Mouse (Mus musculus) forebrain, postnatal 0 days (tissue): Measurements from ENCODE around the gene Ldb1. TPM values are rescaled to one million over a fixed set of nuclear protein-coding genes. Genes with fewer than 3 reads are reported as not detected.

Experiments
- ATAC-seq: fragments of 200-750 bp; cut with Nextera tagmentation; 2 replicates; pipeline ENCODE4 v1.8.0; 2017; ENCODE audit warnings: mild to moderate bottlenecking, moderate library complexity
- DNase-seq: peaks from one replicate; pipeline ENCODE4 v3.0.0-alpha.2; 2015
- H3K27ac ChIP-seq: fragments of 300-500 bp; sonication (generic); 2 replicates; pipeline ENCODE4 v1.5.1; 2014; ENCODE audit warnings: low read depth, mild to moderate bottlenecking, antibody characterized with exemption, low read length, moderate library complexity, mixed read lengths
- H3K27me3 ChIP-seq: fragments of 300-500 bp; sonication (generic); 2 replicates; pipeline ENCODE4 v1.6.1; 2014; ENCODE audit warnings: mild to moderate bottlenecking, low read length, mixed read lengths; ENCODE audit not compliant: insufficient read depth
- H3K36me3 ChIP-seq: fragments of 300-500 bp; sonication (generic); 2 replicates; pipeline ENCODE4 v1.6.1; 2014; ENCODE audit warnings: mild to moderate bottlenecking, moderate library complexity; ENCODE audit not compliant: insufficient read depth
- H3K4me1 ChIP-seq: fragments of 300-500 bp; sonication (generic); 2 replicates; pipeline ENCODE4 v1.6.1; 2014; ENCODE audit warnings: antibody characterized with exemption; ENCODE audit not compliant: insufficient read depth
- H3K4me2 ChIP-seq: fragments of 300-500 bp; sonication (generic); 2 replicates; pipeline ENCODE4 v1.6.1; 2014; ENCODE audit warnings: low read depth, mild to moderate bottlenecking, moderate library complexity
- H3K4me3 ChIP-seq: fragments of 300-500 bp; sonication (generic); 2 replicates; pipeline ENCODE4 v1.5.1; 2014; ENCODE audit warnings: low read depth, low read length, mixed read lengths
- H3K9ac ChIP-seq: fragments of 300-500 bp; sonication (generic); 2 replicates; pipeline ENCODE4 v1.6.1; 2014; ENCODE audit warnings: mild to moderate bottlenecking
- H3K9me3 ChIP-seq: fragments of 300-500 bp; sonication (generic); 2 replicates; pipeline ENCODE4 v1.6.1; 2016; ENCODE audit warnings: low read length
- CTCF ChIP-seq: sonication (generic); IDR thresholded peaks from 2 replicates; pipeline ENCODE4 v1.5.1; 2016; ENCODE audit warnings: antibody characterized with exemption, control low read depth, low read depth
- WGBS: fragments of 180-500 bp; shearing (Covaris S2); extraction: QIAGEN DNeasy Blood & Tissue Kit; methylation state at CpG from one replicate; pipeline ENCODE4 v1.1.7; 2014; 5-methylcytosine and 5-hydroxymethylcytosine counted together
- polyA plus RNA-seq: library from polyadenylated mRNA; unstranded; fragments of >200 nt; fragmentation: Nextera tagmentation; extraction: Ambion mirVana; gene quantifications from 2 replicates; pipeline ENCODE4 v1.2.1, GENCODE M21; 2015
- total RNA-seq: library from RNA; depleted of rRNA; stranded (reverse); fragments of >200 nt; gene quantifications from 2 replicates; pipeline ENCODE4 v1.2.3, GENCODE M21; 2014; rRNA removed

Gene Ldb1
- total and polyA plus RNA-seq, 2 experiments from 2014 or later = 90.4 to 162 TPM

GRCm38 (mm10) chr19:45991171-45991570, 53.8 kb downstream of the Ldb1 start:
- Histone ChIP-seq H3K27me3 (no peaks in the 10 kb centered on the region), H3K36me3 (0 out of 2 replicates have a peak, but pooled peaks cover 6% of the 10 kb centered on the region), H3K9me3 (no peaks in the 10 kb centered on the region), H3K4me2 (no peak overlapping the region), H3K4me3 (no peak overlapping the region), H3K27ac (no peak overlapping the region), H3K4me1 (no peaks in the 10 kb centered on the region), H3K9ac (no peak overlapping the region)
- 94% methylated on average over 3 of the region's 3 CpGs for WGBS
- ATAC-seq (no peak), DNase-seq (no peak)
- TF ChIP-seq CTCF = no peak

DNA sequence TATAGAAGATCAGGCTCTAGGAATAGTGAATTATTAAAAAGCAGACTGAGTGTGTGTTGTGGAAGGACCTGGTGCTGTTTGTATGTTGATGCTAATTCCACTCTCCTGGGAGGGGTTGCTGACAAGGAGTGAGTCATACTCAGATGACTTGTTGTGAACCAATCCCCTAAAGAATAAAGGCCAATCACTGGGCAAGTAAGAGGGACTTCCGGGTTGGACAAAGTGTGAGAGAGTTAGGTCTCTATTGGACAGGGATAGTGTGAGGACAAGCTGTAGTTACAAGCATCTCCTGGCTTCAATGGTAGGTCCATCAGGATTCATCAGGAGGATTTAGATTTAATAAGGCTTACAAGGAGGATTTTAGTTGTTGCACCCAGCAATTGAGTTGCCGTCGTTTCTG, 56.8 kb downstream of the Ldb1 start:
- no peak overlapping the region for H3K4me2 ChIP-seq
- H3K9me3 ChIP-seq = no peaks in the 10 kb centered on the region
- H3K27me3 ChIP-seq = no peaks in the 10 kb centered on the region
- no peaks in the 10 kb centered on the region for H3K4me1 ChIP-seq
- ATAC-seq (no peak), DNase-seq (no peak)
- WGBS = 96% methylated on average over 3 of the region's 3 CpGs
- H3K27ac ChIP-seq = no peak overlapping the region
- no peak overlapping the region for H3K4me3 ChIP-seq
- no peak for TF ChIP-seq CTCF
- no peak overlapping the region for H3K9ac ChIP-seq
- 0 out of 2 replicates have a peak, but pooled peaks cover 6% of the 10 kb centered on the region for H3K36me3 ChIP-seq

- TF ChIP-seq CTCF = no peak
- Histone ChIP-seq H3K4me3 (no peak overlapping the region), H3K9me3 (no peaks in the 10 kb centered on the region), H3K27me3 (no peaks in the 10 kb centered on the region), H3K4me1 (no peaks in the 10 kb centered on the region), H3K36me3 (0 out of 2 replicates have a peak, but pooled peaks cover 6% of the 10 kb centered on the region), H3K9ac (no peak overlapping the region), H3K27ac (no peak overlapping the region), H3K4me2 (no peak overlapping the region)
- DNase-seq (no peak), ATAC-seq (no peak)
Measured at GRCm38 (mm10) chr19:45984379-45984778, 60.6 kb downstream of the Ldb1 start.

Other genes with a start within 250 kb of the Ldb1 start
- gene Kcnip2, start 229.2 kb downstream of the Ldb1 start, total RNA-seq = 30.6 and 42.8 TPM in 2 replicates
- 29.4 and 30.3 TPM in 2 replicates for gene Kcnip2, start 229.2 kb downstream of the Ldb1 start, polyA plus RNA-seq
- gene Armh3, start 46.7 kb downstream of the Ldb1 start, total RNA-seq = 17.5 and 22.5 TPM in 2 replicates
- gene Armh3, start 46.7 kb downstream of the Ldb1 start, polyA plus RNA-seq = 18.7 and 20.9 TPM in 2 replicates
- gene Hps6, start 41.7 kb downstream of the Ldb1 start, total RNA-seq = 5.3 and 7.0 TPM in 2 replicates
- gene Hps6, start 41.7 kb downstream of the Ldb1 start, polyA plus RNA-seq = 3.6 and 4.6 TPM in 2 replicates
- 10.6 and 11.2 TPM in 2 replicates for gene Pprc1, start 328 bp downstream of the Ldb1 start, total RNA-seq
- gene Pprc1, start 328 bp downstream of the Ldb1 start, polyA plus RNA-seq = 9.0 and 11.3 TPM in 2 replicates
- gene Nolc1, start 30.6 kb upstream of the Ldb1 start, total RNA-seq = 38.0 and 51.6 TPM in 2 replicates
- gene Nolc1, start 30.6 kb upstream of the Ldb1 start, polyA plus RNA-seq = 49.7 and 67.3 TPM in 2 replicates
- not detected in 2 replicates for gene Elovl3, start 86.7 kb upstream of the Ldb1 start, total RNA-seq
- 0.11 TPM in 1 of 2 replicates, not detected in the other for gene Elovl3, start 86.7 kb upstream of the Ldb1 start, polyA plus RNA-seq
- 0.31 TPM in 1 of 2 replicates, not detected in the other for gene Pitx3, start 103.1 kb upstream of the Ldb1 start, total RNA-seq
- gene Pitx3, start 103.1 kb upstream of the Ldb1 start, polyA plus RNA-seq = 0.41 TPM in 1 of 2 replicates, not detected in the other
- gene Gbf1, start 107.3 kb upstream of the Ldb1 start, total RNA-seq = 44.9 and 54.4 TPM in 2 replicates
- 29.7 and 41.9 TPM in 2 replicates for gene Gbf1, start 107.3 kb upstream of the Ldb1 start, polyA plus RNA-seq